Mouse (Mus musculus) lung, embryonic 16.5 days (tissue): ENCODE measurements around the gene Prpf31. TPM values are rescaled to one million over a fixed set of nuclear protein-coding genes. Genes with fewer than 3 reads are reported as not detected.

ENCODE experiments used
- ATAC-seq: fragments of 200-750 bp; cut with Nextera tagmentation; 2 replicates; pipeline ENCODE4 v1.8.0; 2017; ENCODE audit warnings: low read depth, mild to moderate bottlenecking, moderate library complexity
- H3K27ac ChIP-seq: fragments of 300-500 bp; sonication (generic); 2 replicates; pipeline ENCODE4 v1.5.1; 2014; ENCODE audit warnings: mild to moderate bottlenecking, control low read depth, low read length
- H3K27me3 ChIP-seq: fragments of 300-500 bp; sonication (generic); 2 replicates; pipeline ENCODE4 v1.6.1; 2014; ENCODE audit warnings: low read depth, low read length, mixed read lengths; ENCODE audit not compliant: control insufficient read depth, insufficient read depth
- H3K36me3 ChIP-seq: fragments of 300-500 bp; sonication (generic); 2 replicates; pipeline ENCODE4 v1.6.1; 2014; ENCODE audit warnings: low read length; ENCODE audit not compliant: control insufficient read depth, insufficient read depth
- H3K4me1 ChIP-seq: fragments of 300-500 bp; sonication (generic); replicated peaks from 2 replicates; pipeline ENCODE4 v1.6.1; 2014; ENCODE audit warnings: low read length, mixed read lengths; ENCODE audit not compliant: control insufficient read depth, insufficient read depth
- H3K4me2 ChIP-seq: fragments of 300-500 bp; sonication (generic); 2 replicates; pipeline ENCODE4 v1.6.1; 2014; ENCODE audit warnings: low read depth, low read length, control low read depth
- H3K4me3 ChIP-seq: fragments of 300-500 bp; sonication (generic); 2 replicates; pipeline ENCODE4 v1.5.1; 2014; ENCODE audit warnings: mild to moderate bottlenecking, low read length, control low read depth
- H3K9ac ChIP-seq: fragments of 300-500 bp; sonication (generic); 2 replicates; pipeline ENCODE4 v1.6.1; 2014; ENCODE audit warnings: low read length, control low read depth
- H3K9me3 ChIP-seq: fragments of 300-500 bp; sonication (generic); 2 replicates; pipeline ENCODE4 v1.6.1; 2016; ENCODE audit warnings: low read length; ENCODE audit not compliant: control insufficient read depth
- WGBS: fragments of 180-500 bp; shearing (Covaris S2); extraction: QIAGEN DNeasy Blood & Tissue Kit; methylation state at CpG from one replicate; pipeline ENCODE4 v1.1.7; 2014; 5-methylcytosine and 5-hydroxymethylcytosine counted together
- polyA plus RNA-seq: library from polyadenylated mRNA; unstranded; fragments of >200 nt; fragmentation: Nextera tagmentation; extraction: Ambion mirVana; gene quantifications from 2 replicates; pipeline ENCODE4 v1.2.1, GENCODE M21; 2015

Prpf31 gene
- polyA plus RNA-seq, 1 experiment from 2014 or later, result 91.0 TPM

GRCm38 (mm10) chr7:3644672-3645487, 15.1 kb downstream of the Prpf31 start, which contains the start of gene Cnot3:
Gene Cnot3 (plus strand): TSS chr7:3645268.
- Histone ChIP-seq H3K9ac (peak within 1 kb of the TSS; percentile 97), H3K36me3 (peaks cover 10% of the 10 kb centered on the region), H3K4me2 (peak within 1 kb of the TSS; percentile 93), H3K27me3 (no peaks in the 10 kb centered on the region), H3K4me3 (peak within 1 kb of the TSS; percentile 98), H3K9me3 (no peaks in the 10 kb centered on the region), H3K27ac (peak within 1 kb of the TSS; percentile 99), H3K4me1 (peaks cover 33% of the 10 kb centered on the region)
- ATAC-seq, result peak; percentile 98
- 0% methylated on average over 57 of the region's 58 CpGs for WGBS

DNA sequence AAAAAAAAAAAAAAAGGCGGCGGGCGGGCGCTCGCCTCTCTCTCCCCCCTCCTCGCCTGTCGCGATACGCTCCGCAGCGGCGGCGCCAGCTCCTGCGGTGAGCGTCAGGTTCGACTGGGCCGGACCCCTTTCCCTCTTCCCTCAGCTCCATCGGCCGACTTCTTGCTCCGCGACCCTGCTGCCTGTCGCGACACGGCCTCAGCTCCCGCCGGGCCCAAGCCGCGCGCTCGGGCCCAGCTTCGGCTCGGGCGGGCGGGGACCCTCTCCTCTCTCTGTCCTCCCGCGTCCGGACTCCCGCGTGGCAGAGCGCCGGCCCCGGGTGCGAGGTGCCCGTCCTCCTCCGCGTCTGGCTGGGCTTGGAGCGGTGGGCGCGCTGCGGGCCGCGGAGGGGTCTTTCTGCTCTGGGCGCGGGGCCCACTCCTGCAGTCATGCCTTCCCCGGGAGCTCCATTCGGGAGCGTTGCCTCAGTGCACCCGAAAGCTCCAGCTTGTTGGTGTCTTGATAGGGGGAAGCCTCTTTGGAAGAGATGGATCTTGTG, 15.8 kb downstream of the Prpf31 start:
- Histone ChIP-seq H3K9me3 (no peaks in the 10 kb centered on the region), H3K9ac (peak overlapping the region; percentile 97), H3K27ac (peak overlapping the region; percentile 99), H3K4me2 (peak overlapping the region; percentile 93), H3K36me3 (peaks cover 11% of the 10 kb centered on the region), H3K4me1 (peaks cover 33% of the 10 kb centered on the region), H3K4me3 (peak overlapping the region; percentile 98), H3K27me3 (no peaks in the 10 kb centered on the region)
- peak; percentile 0; the same call in 1 of the 2 replicates for ATAC-seq
- 0% methylated on average over 51 of the region's 58 CpGs for WGBS

DNA sequence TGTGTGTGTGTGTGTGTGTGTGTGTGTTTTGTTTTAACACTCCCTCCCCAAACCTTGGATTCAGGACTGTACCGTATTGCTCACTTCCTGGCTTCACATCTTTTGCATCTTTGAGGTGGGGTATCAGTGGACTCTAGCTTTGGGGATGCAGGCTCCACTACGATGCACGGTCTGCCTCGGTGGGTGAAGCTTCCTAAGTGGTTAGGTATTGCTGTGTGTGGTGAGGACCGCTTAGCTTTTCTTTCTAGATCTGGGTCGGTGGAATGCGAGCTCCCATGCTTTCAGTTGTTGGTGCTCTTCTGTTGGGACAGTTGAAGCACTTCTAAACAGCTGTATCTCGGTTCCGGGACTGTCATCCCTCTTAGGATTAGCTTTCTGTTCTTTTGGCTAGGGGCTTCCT, 16.4 kb downstream of the Prpf31 start:
- ATAC-seq, result no peak
- Histone ChIP-seq H3K9me3 (no peaks in the 10 kb centered on the region), H3K4me1 (peaks cover 33% of the 10 kb centered on the region), H3K36me3 (peaks cover 12% of the 10 kb centered on the region), H3K4me3 (peak overlapping the region; percentile 98), H3K27me3 (no peaks in the 10 kb centered on the region), H3K27ac (no peak overlapping the region; the same call in none of the 2 replicates), H3K4me2 (peak overlapping the region; percentile 93), H3K9ac (peak overlapping the region; percentile 97)
- 6% methylated on average over 9 of the region's 9 CpGs for WGBS

GRCm38 (mm10) chr7:3646641-3647040, 16.9 kb downstream of the Prpf31 start:
- ATAC-seq, result no peak
- H3K27ac ChIP-seq, result no peak overlapping the region
- peaks cover 17% of the 10 kb centered on the region for H3K36me3 ChIP-seq
- H3K4me1 ChIP-seq, result peaks cover 33% of the 10 kb centered on the region
- peak overlapping the region; percentile 93 for H3K4me2 ChIP-seq
- no peaks in the 10 kb centered on the region for H3K27me3 ChIP-seq
- peak overlapping the region; percentile 98 for H3K4me3 ChIP-seq
- no peaks in the 10 kb centered on the region for H3K9me3 ChIP-seq
- 50% methylated on average over 4 of the region's 4 CpGs for WGBS
- peak overlapping the region; percentile 97 for H3K9ac ChIP-seq

GRCm38 (mm10) chr7:3656966-3657365, 27.2 kb downstream of the Prpf31 start:
- Histone ChIP-seq H3K27me3 (no peaks in the 10 kb centered on the region), H3K4me2 (no peak overlapping the region), H3K4me3 (no peak overlapping the region), H3K9ac (no peak overlapping the region), H3K9me3 (no peaks in the 10 kb centered on the region), H3K36me3 (peaks cover 84% of the 10 kb centered on the region), H3K27ac (no peak overlapping the region), H3K4me1 (no peaks in the 10 kb centered on the region)
- WGBS, result 73% methylated on average over 4 of the region's 4 CpGs
- no peak for ATAC-seq

DNA sequence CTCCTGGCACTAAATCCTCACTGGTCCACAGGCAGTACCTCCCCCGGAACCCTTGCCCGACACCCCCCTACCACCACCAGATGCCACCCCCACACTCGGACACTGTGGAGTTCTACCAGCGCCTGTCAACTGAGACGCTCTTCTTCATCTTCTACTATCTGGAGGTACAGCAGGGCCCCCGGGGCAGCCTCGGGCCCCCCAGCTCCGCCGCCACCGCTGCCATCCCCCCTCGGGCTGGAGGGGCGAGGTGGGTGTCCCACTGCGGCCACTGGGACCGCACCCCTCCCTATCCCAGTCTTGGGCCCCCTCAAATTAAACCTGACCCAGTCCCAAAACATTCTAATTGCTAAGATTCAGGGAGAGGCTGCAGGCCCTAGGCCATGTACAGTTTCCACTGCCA, 28.8 kb downstream of the Prpf31 start:
- WGBS, result 95% methylated on average over 14 of the region's 14 CpGs
- no peak for ATAC-seq
- no peak overlapping the region for H3K27ac ChIP-seq
- H3K9me3 ChIP-seq, result no peaks in the 10 kb centered on the region
- H3K4me1 ChIP-seq, result no peaks in the 10 kb centered on the region
- H3K36me3 ChIP-seq, result peaks cover 75% of the 10 kb centered on the region
- no peaks in the 10 kb centered on the region for H3K27me3 ChIP-seq
- H3K4me3 ChIP-seq, result no peak overlapping the region
- H3K4me2 ChIP-seq, result no peak overlapping the region
- no peak overlapping the region for H3K9ac ChIP-seq

DNA sequence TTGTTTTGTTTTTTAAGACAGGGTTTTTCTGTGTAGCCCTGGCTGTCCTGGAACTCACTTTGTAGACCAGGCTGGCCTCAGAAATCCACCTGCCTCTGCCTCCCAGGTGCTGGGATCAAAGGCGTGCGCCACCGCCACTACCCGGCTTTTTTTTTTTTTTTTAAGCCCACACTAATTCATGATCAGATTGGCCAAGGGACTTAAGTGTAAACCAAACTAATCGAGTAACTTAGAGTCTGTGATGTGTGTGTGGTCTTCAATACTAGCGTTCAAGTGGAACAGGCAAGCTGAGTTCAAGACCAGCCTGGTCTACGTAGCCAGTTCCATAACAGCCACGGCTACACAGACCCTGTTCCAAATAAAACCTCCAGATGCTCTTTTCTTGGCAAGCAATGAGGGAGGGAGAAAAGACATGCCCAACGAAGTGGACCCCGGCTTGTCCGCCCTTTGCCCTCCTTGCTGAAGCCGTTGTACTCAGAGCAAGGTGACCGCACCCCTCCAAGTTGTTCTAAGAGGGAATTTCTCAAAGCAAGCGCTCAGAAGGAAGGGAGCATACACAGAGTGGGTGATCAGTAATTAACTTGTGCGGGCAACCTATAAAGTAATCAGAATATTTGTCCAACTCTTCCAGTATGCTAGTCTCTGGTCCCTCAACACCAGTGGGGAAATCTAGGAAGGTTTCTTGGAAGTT, 34.9 kb downstream of the Prpf31 start:
- Histone ChIP-seq H3K9me3 (no peaks in the 10 kb centered on the region), H3K27ac (peak overlapping the region; percentile 76), H3K9ac (peak overlapping the region; percentile 78), H3K4me2 (peak overlapping the region; percentile 50), H3K36me3 (peaks cover 21% of the 10 kb centered on the region), H3K4me1 (peaks cover 10% of the 10 kb centered on the region), H3K27me3 (no peaks in the 10 kb centered on the region), H3K4me3 (peak overlapping the region; percentile 66)
- 19% methylated on average over 15 of the region's 15 CpGs for WGBS
- ATAC-seq, result peak; percentile 50

DNA sequence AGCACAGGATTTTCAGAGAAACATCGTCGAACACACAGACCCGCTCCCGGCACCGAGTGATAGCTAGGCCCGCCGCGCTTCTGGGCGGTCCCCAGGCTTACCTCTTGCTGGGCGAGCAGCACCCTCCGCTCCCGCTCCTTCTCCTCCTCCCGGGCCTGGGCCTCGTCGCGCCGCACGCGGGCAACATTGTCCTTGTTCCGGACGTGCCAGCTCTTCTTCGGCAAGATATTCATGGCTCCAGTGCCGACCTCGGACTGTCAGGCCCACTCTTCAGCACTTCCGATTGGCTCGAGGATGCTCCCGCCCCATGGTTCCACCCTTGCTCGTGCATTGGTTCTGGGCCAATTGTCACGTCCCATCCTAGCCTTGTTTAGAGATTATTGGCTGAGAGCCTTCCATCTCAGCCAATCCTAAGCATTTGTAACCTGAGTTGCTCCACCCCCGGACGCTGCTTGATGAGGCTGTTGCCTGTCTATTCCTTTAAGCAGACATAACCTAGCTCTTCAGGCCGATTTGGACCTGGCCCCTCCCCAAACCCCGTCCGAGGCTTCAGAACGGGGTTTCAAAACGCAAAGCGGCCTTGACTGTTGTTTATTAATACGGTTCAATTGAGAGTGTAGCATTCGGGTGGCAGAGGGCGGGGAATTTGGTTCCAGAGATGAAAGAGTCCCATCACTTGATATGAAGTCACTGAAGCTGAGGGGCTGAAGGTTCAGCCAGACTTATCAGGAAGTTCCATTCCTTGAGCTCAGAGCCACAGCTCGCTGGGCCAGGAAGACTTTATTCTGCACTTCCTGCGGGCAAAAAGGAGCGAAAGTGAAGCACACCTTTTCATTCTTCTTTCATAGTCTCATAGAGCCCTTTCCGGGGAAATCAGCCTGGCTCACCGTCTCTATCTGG, 35.7 kb downstream of the Prpf31 start, which contains the start of gene Leng1:
Gene Leng1, minus strand, starts transcription at position 626 of the 900 bp plus-strand sequence.
- Histone ChIP-seq H3K9me3 (no peaks in the 10 kb centered on the region), H3K4me1 (peaks cover 10% of the 10 kb centered on the region), H3K4me2 (peak within 1 kb of the TSS; percentile 65), H3K27me3 (no peaks in the 10 kb centered on the region), H3K4me3 (peak within 1 kb of the TSS; percentile 66), H3K27ac (peak within 1 kb of the TSS; percentile 91), H3K9ac (peak within 1 kb of the TSS; percentile 78), H3K36me3 (peaks cover 13% of the 10 kb centered on the region)
- WGBS, result 2% methylated on average over 45 of the region's 45 CpGs
- ATAC-seq, result peak; percentile 98
